Mouse (Mus musculus) splenic B cell, adult 2 months (primary cell): ENCODE measurements around the gene Arid1a.

Experiments
- DNase-seq: peaks from one replicate; pipeline ENCODE4 v3.0.0-alpha.2; 2011; ENCODE audit warnings: low read depth, low spot score
- H3K27me3 ChIP-seq: 2 replicates; pipeline ENCODE4 v1.6.1; 2012; ENCODE audit warnings: mild to moderate bottlenecking, low read length, moderate library complexity, mixed read lengths; ENCODE audit not compliant: control insufficient read depth, poor library complexity, insufficient read depth, severe bottlenecking
- H3K36me3 ChIP-seq: 2 replicates; pipeline ENCODE4 v1.6.1; 2012; ENCODE audit warnings: mild to moderate bottlenecking, low read length, moderate library complexity, mixed read lengths; ENCODE audit not compliant: control insufficient read depth, poor library complexity, insufficient read depth, severe bottlenecking

The Arid1a gene

DNA sequence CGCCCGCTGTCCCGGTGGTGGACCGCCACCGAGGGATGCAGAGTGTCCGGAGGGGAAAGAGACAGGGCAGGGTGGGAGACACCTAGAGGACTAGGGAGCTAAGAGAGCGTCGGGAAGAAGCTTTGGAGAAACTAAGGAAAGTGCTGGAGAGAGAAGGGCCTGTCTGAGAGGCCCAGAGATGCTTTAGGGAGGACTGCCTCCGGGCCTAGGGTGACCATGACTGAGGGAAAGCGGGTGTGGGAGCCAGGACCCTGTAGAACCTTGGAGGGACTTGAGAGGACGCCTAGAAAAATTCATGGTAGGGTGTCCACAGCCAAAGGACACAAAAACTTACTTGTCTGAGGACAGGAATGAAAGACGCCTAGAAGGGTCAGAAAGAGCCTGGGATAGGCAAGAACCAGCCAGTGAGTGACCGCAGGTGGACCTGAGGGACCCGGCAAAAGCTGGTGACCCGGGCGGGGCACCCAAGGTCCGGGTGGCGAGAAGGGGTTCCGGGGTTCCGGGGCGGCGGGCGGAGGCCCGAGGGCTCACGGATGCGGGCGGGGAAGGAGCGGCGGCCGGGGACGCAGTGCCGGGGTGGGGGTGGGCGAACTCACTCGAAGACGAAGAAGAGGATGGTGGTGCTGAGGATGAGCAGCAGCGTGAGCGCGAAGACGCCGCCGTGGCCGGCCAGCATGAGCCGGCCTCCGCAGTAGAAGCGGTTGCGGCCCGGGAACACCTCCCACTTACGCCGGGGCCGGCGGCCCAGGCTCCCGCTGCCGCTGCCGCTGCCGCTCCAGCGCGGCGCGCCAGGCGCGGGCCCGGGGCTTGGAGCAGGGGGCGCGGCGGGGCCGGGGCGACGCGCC, 123.9 kb downstream of the Arid1a start:
- no peaks in the 10 kb centered on the region for H3K27me3 ChIP-seq
- no peak for DNase-seq

DNA sequence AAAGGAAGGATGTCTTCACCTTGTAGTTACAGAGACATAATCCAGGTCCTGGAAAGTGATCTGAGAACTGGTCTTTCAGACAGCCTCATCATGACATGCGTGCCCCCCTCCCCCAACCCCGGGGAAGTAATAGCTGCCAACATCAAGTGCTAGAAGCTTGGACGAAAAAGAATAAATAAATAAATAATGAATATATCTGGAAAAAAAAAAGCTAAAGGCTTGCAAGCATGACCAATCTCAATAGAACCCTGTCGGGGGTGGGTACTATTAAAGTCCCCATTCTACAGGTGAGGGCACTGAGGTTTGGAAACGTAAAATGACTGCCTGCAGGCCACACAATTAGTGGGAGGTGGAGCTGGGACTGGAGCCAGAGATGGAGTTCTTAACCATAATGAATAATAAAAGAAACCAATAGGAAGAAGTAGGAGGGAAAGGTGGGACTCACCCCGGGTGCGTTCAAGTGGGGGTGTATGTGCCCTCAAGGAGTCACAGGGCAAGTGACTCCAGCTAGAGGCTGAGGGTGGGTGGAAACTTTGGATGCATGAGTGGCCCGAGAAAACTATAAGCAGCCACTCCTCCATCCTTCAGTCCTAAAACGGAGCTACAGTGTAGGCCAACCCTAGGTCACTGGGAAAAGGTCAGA, 124.7 kb downstream of the Arid1a start:
- Histone ChIP-seq H3K36me3 (no peaks in the 10 kb centered on the region; the same call in 1 of the 2 replicates), H3K27me3 (no peaks in the 10 kb centered on the region)
- peak; percentile 77 for DNase-seq

More for the DNA sequence above, 123.9 kb downstream of the Arid1a start:
- H3K36me3 ChIP-seq, result no peaks in the 10 kb centered on the region; the same call in 1 of the 2 replicates

DNA sequence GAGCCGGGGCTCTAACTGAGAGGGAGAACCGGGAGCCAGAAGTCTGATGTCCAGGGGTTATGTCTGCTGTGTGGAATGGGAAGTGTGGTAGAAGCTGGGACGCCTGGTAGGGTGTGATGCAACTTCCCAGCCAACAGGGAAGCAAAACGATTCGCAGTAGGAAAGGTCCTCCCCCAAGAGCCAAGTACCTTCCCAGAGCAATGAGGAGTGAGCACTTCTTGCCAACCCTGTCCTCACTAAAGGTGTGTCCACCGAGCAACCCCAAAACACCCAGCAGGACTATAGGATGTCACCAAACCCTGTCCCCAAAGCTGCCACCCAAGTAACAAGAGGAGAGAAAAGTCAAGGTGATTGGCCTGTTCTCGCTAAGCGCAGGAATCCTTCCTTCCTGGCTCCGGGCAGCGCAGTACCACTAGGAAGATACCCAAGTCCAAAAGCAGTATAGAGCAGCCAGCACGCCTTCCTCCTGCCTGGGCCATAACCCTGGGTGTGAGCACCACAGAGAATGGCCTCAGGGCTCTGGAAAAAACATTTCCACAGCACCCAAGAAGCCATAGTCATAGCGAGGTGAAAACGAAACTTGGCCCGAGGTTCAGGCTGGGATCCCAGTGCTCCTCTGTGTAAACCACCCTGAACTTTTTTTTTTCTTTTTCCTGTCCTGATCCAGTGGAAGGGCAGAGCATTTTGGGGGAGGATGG, 125.3 kb downstream of the Arid1a start:
- Histone ChIP-seq H3K27me3 (no peaks in the 10 kb centered on the region), H3K36me3 (no peaks in the 10 kb centered on the region; the same call in 1 of the 2 replicates)
- no peak for DNase-seq

DNA sequence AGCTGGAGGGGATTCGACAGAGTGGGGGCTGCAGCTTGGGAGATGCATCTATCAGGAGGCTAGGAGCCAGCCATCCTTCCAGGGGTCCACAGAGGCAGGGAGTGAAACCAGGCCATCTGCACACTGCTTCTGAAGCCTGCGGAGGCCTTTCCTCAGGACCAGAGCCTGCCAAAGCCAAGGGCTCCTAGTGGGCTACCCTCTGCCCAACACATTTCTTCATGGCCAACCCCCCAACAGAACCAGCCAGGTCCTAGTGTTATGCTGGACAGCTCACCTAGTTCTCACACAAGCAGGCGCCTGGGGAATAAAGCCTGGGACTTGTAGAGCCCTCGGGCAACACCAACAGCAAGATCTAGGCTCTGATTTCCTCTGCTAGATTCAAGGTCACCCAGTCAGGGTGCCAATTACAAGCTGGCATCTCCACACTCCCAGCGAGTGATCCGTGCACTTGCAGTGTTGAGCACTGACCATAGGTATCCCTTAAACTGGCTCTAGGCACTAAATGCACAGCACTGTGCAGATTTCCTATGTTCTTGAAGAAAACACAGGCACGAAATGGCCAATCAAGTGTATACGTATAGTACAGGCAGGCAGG, 126.1 kb downstream of the Arid1a start:
- Histone ChIP-seq H3K27me3 (no peaks in the 10 kb centered on the region), H3K36me3 (no peaks in the 10 kb centered on the region; the same call in 1 of the 2 replicates)
- no peak for DNase-seq

DNA sequence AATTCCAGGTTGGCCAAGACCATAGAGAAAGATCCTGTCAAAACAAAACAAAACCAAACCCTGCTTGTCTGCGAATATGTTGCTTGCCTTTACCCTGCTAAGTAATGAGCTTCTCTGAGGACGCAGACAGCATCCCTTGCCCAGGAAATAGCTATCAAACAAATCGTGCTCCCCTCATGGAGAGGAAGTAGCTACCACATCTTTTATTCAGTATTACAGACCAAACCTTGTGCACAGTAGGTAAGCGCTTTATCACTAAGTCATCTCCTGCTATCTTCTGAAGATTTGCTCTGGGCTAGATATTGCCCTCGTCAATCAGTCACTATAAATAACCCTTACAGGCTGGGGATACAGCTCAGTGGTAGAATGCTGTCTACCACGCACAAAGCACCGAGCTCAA, 127.4 kb downstream of the Arid1a start:
- no peak for DNase-seq

More for the DNA sequence above, 127.4 kb downstream of the Arid1a start:
- H3K36me3 ChIP-seq, result no peaks in the 10 kb centered on the region; the same call in 1 of the 2 replicates
- no peaks in the 10 kb centered on the region for H3K27me3 ChIP-seq
